Comparison of ENCODE assay signal across 9 mouse cellular contexts in the genomic region with DNA sequence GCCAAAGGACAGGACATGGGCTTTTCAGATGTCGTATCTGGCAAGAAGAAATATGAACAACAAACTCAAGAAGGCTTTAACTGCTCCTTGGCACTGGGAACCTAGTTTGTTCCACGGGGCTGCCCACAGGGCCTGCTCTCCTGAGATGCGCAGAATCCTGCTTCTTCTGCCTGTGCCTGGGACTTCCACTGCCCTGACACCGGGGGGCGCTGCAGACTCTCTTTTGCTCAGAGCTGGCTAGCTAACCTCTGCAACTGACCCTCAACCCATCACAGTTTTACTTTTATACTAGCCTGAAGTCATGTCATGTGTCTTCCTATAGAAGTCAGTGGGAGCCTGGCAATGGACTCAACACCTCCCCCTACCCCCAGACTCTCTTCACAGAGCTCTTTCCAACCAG. TPM values are rescaled to one million over a fixed set of nuclear protein-coding genes. Genes with fewer than 3 reads are reported as not detected.
DNase-seq lines count a peak whose midpoint lies in the region; ATAC-seq and TF ChIP-seq lines count a peak whose summit lies in the region.
"Had no signal": no experiment of that assay in that cellular context is flagged by ENCODE, and none has a peak within 500 bp of the region (broad histone marks: within the 10 kb centered on the region; RNA-seq: fewer than 3 reads in every experiment).

No protein-coding gene starts in this region.

- peak; percentile 28 for DNase-seq in kidney, adult 2 months
- peak; percentile 64 to 71 for DNase-seq in adrenal gland, postnatal 36 days
- DNase-seq in heart, postnatal 0 days (ENCODE audit: low spot score) = no peak
- peak; percentile 34 for DNase-seq in urinary bladder, adult 2 months (ENCODE audit: low spot score)

- no peak overlapping the region for H3K9ac ChIP-seq in kidney, embryonic 15.5 days
- no peak overlapping the region for H3K9ac ChIP-seq in ES-Bruce4 (ENCODE audit: low read depth, poor library complexity, severe bottlenecking)
- H3K9ac ChIP-seq in heart, postnatal 0 days (replicated peaks; ENCODE audit: low read depth, low read length) = no peak overlapping the region
- no peak overlapping the region for H3K9ac ChIP-seq in forebrain, embryonic 16.5 days (replicated peaks; ENCODE audit: low read depth, low read length)
- H3K9ac ChIP-seq: embryonic facial prominence, embryonic 12.5 days had no signal

- no peak overlapping the region for H3K4me3 ChIP-seq in kidney, adult 2 months (ENCODE audit: insufficient read depth, low read depth, low read length)
- no peak overlapping the region for H3K4me3 ChIP-seq in kidney, embryonic 15.5 days (replicated peaks)
- no peak overlapping the region for H3K4me3 ChIP-seq in ES-Bruce4 (ENCODE audit: low read depth, low read length)
- H3K4me3 ChIP-seq in heart, postnatal 0 days (ENCODE audit: low read depth, low read length) = no peak overlapping the region
- no peak overlapping the region for H3K4me3 ChIP-seq in forebrain, embryonic 16.5 days (replicated peaks; ENCODE audit: low read length)
- H3K4me3 ChIP-seq: embryonic facial prominence, embryonic 12.5 days had no signal

- peak; percentile 64 for TF ChIP-seq CTCF in kidney, adult 2 months (conservative IDR thresholded peaks at IDR 0.05; ENCODE audit: insufficient read depth, insufficient read length, low read depth, low read length)
- TF ChIP-seq CTCF in ES-Bruce4 (IDR thresholded peaks at IDR 0.05; ENCODE audit: low read depth, low read length) = peak; percentile 68
- TF ChIP-seq CTCF in heart, postnatal 0 days (IDR thresholded peaks at IDR 0.05; ENCODE audit: low read depth) = peak; percentile 69

- no peak overlapping the region for H3K27ac ChIP-seq in kidney, adult 2 months (ENCODE audit: insufficient read depth, low read depth, low read length)
- no peak overlapping the region for H3K27ac ChIP-seq in kidney, embryonic 15.5 days
- H3K27ac ChIP-seq in ES-Bruce4 (ENCODE audit: insufficient read depth, low read length) = no peak overlapping the region
- H3K27ac ChIP-seq in heart, postnatal 0 days (ENCODE audit: low read depth) = no peak overlapping the region
- no peak overlapping the region for H3K27ac ChIP-seq in forebrain, embryonic 16.5 days (ENCODE audit: low read length)
- H3K27ac ChIP-seq: embryonic facial prominence, embryonic 12.5 days had no signal

- no peak for TF ChIP-seq EP300 in ES-Bruce4 (IDR thresholded peaks at IDR 0.05; ENCODE audit: insufficient read depth, low read depth, low read length)
- TF ChIP-seq EP300 in heart, postnatal 0 days (IDR thresholded peaks at IDR 0.05; ENCODE audit: low read depth) = no peak

- 50% methylated on average over 5 of the region's 5 CpGs for whole genome bisulfite sequencing in kidney, adult 2 months
- 56% methylated on average over 5 of the region's 5 CpGs for WGBS in kidney, embryonic 15.5 days
- 37% methylated on average over 5 of the region's 5 CpGs for WGBS in heart, postnatal 0 days
- 46% methylated on average over 5 of the region's 5 CpGs for WGBS in forebrain, embryonic 16.5 days

- H3K27me3 ChIP-seq in kidney, adult 2 months (replicated peaks; ENCODE audit: control insufficient read depth, insufficient read depth, low read length) = no peaks in the 10 kb centered on the region
- H3K27me3 ChIP-seq in kidney, embryonic 15.5 days = no peaks in the 10 kb centered on the region
- no peaks in the 10 kb centered on the region for H3K27me3 ChIP-seq in ES-Bruce4 (ENCODE audit: control insufficient read depth, insufficient read depth, low read length, poor library complexity, severe bottlenecking)
- no peaks in the 10 kb centered on the region for H3K27me3 ChIP-seq in heart, postnatal 0 days (ENCODE audit: control insufficient read depth, insufficient read depth, low read length)
- no peaks in the 10 kb centered on the region for H3K27me3 ChIP-seq in forebrain, embryonic 16.5 days (replicated peaks; ENCODE audit: control insufficient read depth, insufficient read depth, low read length)
- H3K27me3 ChIP-seq: embryonic facial prominence, embryonic 12.5 days had no signal

- TF ChIP-seq POLR2A in kidney, adult 2 months (IDR thresholded peaks at IDR 0.05; ENCODE audit: low read depth, low read length) = no peak
- TF ChIP-seq POLR2A in ES-Bruce4 (IDR thresholded peaks at IDR 0.05; ENCODE audit: insufficient read depth, low read length) = no peak

- no peaks in the 10 kb centered on the region for H3K9me3 ChIP-seq in kidney, embryonic 15.5 days (replicated peaks)
- H3K9me3 ChIP-seq in ES-Bruce4 (replicated peaks; ENCODE audit: control insufficient read depth, insufficient read depth, low read length, poor library complexity, severe bottlenecking) = no peaks in the 10 kb centered on the region
- H3K9me3 ChIP-seq in heart, postnatal 0 days (replicated peaks; ENCODE audit: control insufficient read depth, low read length) = no peaks in the 10 kb centered on the region
- H3K9me3 ChIP-seq in forebrain, embryonic 16.5 days (ENCODE audit: control insufficient read depth, low read length) = no peaks in the 10 kb centered on the region
- H3K9me3 ChIP-seq: embryonic facial prominence, embryonic 12.5 days had no signal

- H3K4me1 ChIP-seq in kidney, adult 2 months (ENCODE audit: control insufficient read depth, insufficient read depth, low read length) = no peaks in the 10 kb centered on the region
- H3K4me1 ChIP-seq in kidney, embryonic 15.5 days = no peaks in the 10 kb centered on the region
- H3K4me1 ChIP-seq in ES-Bruce4 (ENCODE audit: control insufficient read depth, insufficient read depth, low read length) = no peaks in the 10 kb centered on the region
- H3K4me1 ChIP-seq in heart, postnatal 0 days (ENCODE audit: control insufficient read depth, insufficient read depth) = no peaks in the 10 kb centered on the region
- H3K4me1 ChIP-seq in forebrain, embryonic 16.5 days (replicated peaks; ENCODE audit: control insufficient read depth, insufficient read depth, low read length) = peaks cover 6% of the 10 kb centered on the region; the same call in 1 of the 2 replicates
- H3K4me1 ChIP-seq: embryonic facial prominence, embryonic 12.5 days had no signal

- H3K36me3 ChIP-seq in kidney, adult 2 months (ENCODE audit: control insufficient read depth, insufficient read depth, low read length) = no peaks in the 10 kb centered on the region
- no peaks in the 10 kb centered on the region for H3K36me3 ChIP-seq in kidney, embryonic 15.5 days
- no peaks in the 10 kb centered on the region for H3K36me3 ChIP-seq in ES-Bruce4 (ENCODE audit: control insufficient read depth, insufficient read depth, low read length, poor library complexity, severe bottlenecking)
- H3K36me3 ChIP-seq in heart, postnatal 0 days (replicated peaks; ENCODE audit: control insufficient read depth, insufficient read depth, low read length) = no peaks in the 10 kb centered on the region
- no peaks in the 10 kb centered on the region; the same call in 1 of the 2 replicates for H3K36me3 ChIP-seq in forebrain, embryonic 16.5 days (ENCODE audit: control insufficient read depth, insufficient read depth)
- H3K36me3 ChIP-seq: embryonic facial prominence, embryonic 12.5 days had no signal

- no peak overlapping the region for H3K4me2 ChIP-seq in kidney, embryonic 15.5 days
- H3K4me2 ChIP-seq in heart, postnatal 0 days (ENCODE audit: low read depth, low read length) = no peak overlapping the region
- no peak overlapping the region for H3K4me2 ChIP-seq in forebrain, embryonic 16.5 days (ENCODE audit: low read length)
- H3K4me2 ChIP-seq: embryonic facial prominence, embryonic 12.5 days had no signal

- ATAC-seq in kidney, embryonic 15.5 days (replicated peaks; ENCODE audit: low FRiP score) = no peak
- ATAC-seq in heart, postnatal 0 days (ENCODE audit: insufficient read depth, low read depth) = no peak
- ATAC-seq in monocyte, adult 5-6 weeks (replicated peaks; ENCODE audit: insufficient number of reproducible peaks, low FRiP score, low TSS enrichment, poor library complexity, severe bottlenecking) = 0 out of 2 replicates have a peak, but pooled peaks have one; percentile 62
- no peak for ATAC-seq in forebrain, embryonic 16.5 days

RNA-seq across cellular contexts. Expression of a gene that starts 23.7 kb away (rescaled TPM):
- polyA plus RNA-seq in kidney, adult 2 months (2012; rRNA removed) = 1.5 and 1.6 TPM in 2 replicates
- polyA plus RNA-seq in kidney, embryonic 15.5 days (2015; fragmentation: Nextera tagmentation; extraction: Ambion mirVana) = 0.14 and 0.51 TPM in 2 replicates
- polyA plus RNA-seq in ES-Bruce4 (2011; ENCODE audit: insufficient read depth, insufficient read length, low read depth, missing spikeins) = 0.09 and 1.3 TPM in 2 replicates
- total RNA-seq in adrenal gland, postnatal 36 days (2021) = under 1 TPM; 0.03 to 0.16 TPM
- total RNA-seq in heart, postnatal 0 days (2014; rRNA removed; ENCODE audit: low replicate concordance) = 0.19 and 0.42 TPM in 2 replicates
- 0.08 and 0.15 TPM in 2 replicates for polyA plus RNA-seq in heart, postnatal 0 days (2015; fragmentation: Nextera tagmentation; extraction: Ambion mirVana)
- total RNA-seq in monocyte, adult 5-6 weeks (2017) = 0.11 TPM in 1 of 3 replicates, not detected in the others
- 0.13 and 0.17 TPM in 2 replicates for polyA plus RNA-seq in urinary bladder, adult 2 months (2012; rRNA removed)
- 9.6 and 11.0 TPM in 2 replicates for polyA plus RNA-seq in forebrain, embryonic 16.5 days (2015; fragmentation: Nextera tagmentation; extraction: Ambion mirVana)
